Mouse (Mus musculus) brown adipose tissue, adult 24 weeks (tissue): ENCODE measurements around the gene Rtl1. TPM values are rescaled to one million over a fixed set of nuclear protein-coding genes. Genes with fewer than 3 reads are reported as not detected.

Experiments
- H3K27ac ChIP-seq: fragments of 200-500 bp; replicated peaks from 2 replicates; pipeline ENCODE4 v1.5.1; 2012; ENCODE audit warnings: low read depth, mild to moderate bottlenecking, low read length
- H3K4me1 ChIP-seq: fragments of 200-500 bp; 2 replicates; pipeline ENCODE4 v1.6.1; 2012; ENCODE audit warnings: low read length, mixed read lengths; ENCODE audit not compliant: control insufficient read depth, insufficient read depth, insufficient read length
- H3K4me3 ChIP-seq: fragments of 200-500 bp; 2 replicates; pipeline ENCODE4 v1.5.1; 2012; ENCODE audit warnings: low read depth, mild to moderate bottlenecking, low read length, moderate library complexity; ENCODE audit not compliant: insufficient read depth
- polyA plus RNA-seq: library from polyadenylated mRNA; stranded (reverse); fragments of >200 nt; gene quantifications from 2 replicates; pipeline ENCODE4 v1.2.4, GENCODE M21; 2012; ENCODE audit not compliant: missing spikeins, insufficient read depth, insufficient read length

Rtl1 gene
- polyA plus RNA-seq: not detected in 2 replicates

- no peak within 1 kb of the TSS for H3K4me3 ChIP-seq
- H3K4me1 ChIP-seq: no peaks in the 10 kb centered on the region
- no peak within 1 kb of the TSS for H3K27ac ChIP-seq
Observed at GRCm38 (mm10) chr12:109600230-109600629, at the start of gene Rtl1. TSS of gene Rtl1 (minus strand) at chr12:109600330.

- H3K27ac ChIP-seq: no peak overlapping the region
- H3K4me1 ChIP-seq: no peaks in the 10 kb centered on the region
- no peak overlapping the region for H3K4me3 ChIP-seq
Observed at GRCm38 (mm10) chr12:109640560-109641167, 40.5 kb upstream of the Rtl1 start.

GRCm38 (mm10) chr12:109632035-109632434 is 31.9 kb upstream of the Rtl1 start:
- H3K27ac ChIP-seq: no peak overlapping the region
- no peaks in the 10 kb centered on the region for H3K4me1 ChIP-seq
- H3K4me3 ChIP-seq: no peak overlapping the region

DNA sequence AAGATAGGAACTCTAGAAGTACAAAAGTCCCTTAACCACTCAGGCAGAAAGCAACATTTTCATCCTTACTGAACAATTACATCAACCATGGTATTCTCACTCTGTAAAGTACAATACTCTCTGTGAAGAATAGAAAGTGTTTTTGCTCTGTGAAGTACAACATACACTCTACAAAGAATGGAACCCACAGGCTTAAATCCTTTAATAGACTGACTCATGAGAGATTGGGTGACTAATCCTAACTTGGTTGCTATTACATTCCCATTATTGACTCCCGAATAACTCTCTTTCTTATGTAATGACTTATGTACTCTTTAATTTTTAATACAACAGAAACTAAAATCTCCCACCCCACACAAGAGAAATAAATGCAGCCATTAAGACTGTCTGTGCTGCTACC is 28.8 kb upstream of the Rtl1 start:
- Histone ChIP-seq H3K27ac (no peak overlapping the region), H3K4me1 (no peaks in the 10 kb centered on the region), H3K4me3 (no peak overlapping the region)

DNA sequence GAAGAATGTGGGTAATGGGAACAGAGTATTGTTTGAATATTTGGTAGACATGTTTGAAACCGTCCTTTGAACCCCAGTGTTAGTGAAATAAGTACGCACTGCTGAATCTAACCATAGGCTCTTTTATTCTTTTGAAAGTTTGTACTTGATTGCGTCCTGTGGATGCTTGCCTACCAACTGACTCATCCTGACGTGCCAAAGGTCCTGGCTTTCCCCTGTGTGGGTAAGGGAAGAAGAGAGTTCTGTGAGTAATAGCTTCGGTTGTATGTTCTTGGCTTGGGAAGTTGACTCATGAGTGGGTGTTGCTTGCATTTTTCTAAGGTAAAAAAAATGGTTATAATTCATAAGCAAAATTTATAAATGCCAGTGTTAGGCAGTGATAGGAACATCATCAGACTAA is 26.8 kb upstream of the Rtl1 start:
- no peak overlapping the region for H3K27ac ChIP-seq
- no peaks in the 10 kb centered on the region for H3K4me1 ChIP-seq
- H3K4me3 ChIP-seq: no peak overlapping the region

DNA sequence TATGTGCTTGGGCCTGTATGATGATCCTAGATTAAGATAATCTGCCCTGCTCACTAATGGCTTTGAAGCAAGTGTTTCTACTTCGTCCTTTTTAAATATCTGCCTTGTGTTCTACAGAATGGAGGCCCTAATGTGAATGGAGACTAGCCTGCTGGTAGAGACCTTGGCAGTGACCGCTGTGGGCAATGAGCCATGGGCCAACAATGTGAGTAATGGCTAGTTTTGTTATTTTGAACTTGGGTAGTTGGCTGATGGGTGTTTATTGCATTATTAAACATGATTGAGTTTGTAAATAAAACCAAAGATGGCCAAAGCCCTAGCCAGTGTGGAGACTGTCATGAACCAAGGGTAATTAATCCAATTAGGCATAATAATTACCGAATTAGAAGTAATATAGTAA is 20.1 kb upstream of the Rtl1 start:
- H3K27ac ChIP-seq: no peak overlapping the region
- H3K4me1 ChIP-seq: no peaks in the 10 kb centered on the region
- H3K4me3 ChIP-seq: no peak overlapping the region

DNA sequence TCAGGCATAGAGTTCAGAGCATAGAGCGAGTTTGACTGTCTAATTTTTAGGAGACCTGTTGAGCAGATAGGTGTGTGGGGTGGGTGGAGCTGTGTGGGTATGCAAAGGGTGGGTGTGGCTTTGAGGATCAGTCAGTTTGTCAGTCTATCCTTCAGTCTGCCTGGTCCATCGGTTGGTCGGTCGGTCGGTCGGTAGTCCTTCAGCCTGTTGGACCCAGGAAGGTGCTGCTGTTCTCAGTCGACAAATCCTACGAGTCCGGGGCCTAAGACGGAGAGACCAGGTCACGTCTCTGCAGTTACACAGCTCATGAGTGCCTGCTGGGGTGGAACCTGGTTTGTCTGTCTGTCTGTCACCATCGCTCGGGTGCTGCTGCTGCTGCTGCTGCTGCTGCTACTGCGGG is 17.9 kb upstream of the Rtl1 start:
- no peak overlapping the region for H3K4me3 ChIP-seq
- no peaks in the 10 kb centered on the region for H3K4me1 ChIP-seq
- H3K27ac ChIP-seq: no peak overlapping the region

- H3K27ac ChIP-seq: no peak overlapping the region
- no peaks in the 10 kb centered on the region for H3K4me1 ChIP-seq
- H3K4me3 ChIP-seq: no peak overlapping the region
Observed at GRCm38 (mm10) chr12:109617126-109617525, 17.0 kb upstream of the Rtl1 start.

GRCm38 (mm10) chr12:109615371-109615770 is 15.2 kb upstream of the Rtl1 start:
- no peak overlapping the region for H3K4me3 ChIP-seq
- no peak overlapping the region for H3K27ac ChIP-seq
- H3K4me1 ChIP-seq: no peaks in the 10 kb centered on the region

DNA sequence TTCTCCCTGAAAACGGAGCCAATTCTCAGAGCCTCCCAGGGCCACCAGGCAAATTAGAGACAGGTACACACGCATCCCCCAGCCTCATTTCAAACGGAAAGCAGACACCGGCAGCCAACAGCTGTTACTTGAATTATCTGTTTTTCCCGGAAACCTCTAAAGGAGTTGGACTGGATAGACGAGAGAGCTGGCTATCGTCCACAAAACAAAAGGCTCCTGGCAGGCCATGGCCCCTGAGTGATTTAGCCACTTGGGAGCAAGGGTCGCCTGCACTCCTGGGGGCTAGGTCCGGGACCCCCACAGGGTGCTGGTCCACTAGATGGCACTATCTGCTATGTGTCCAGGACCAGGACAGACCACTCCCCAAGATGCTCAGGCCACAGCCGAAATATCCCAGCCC is 14.3 kb upstream of the Rtl1 start:
- no peak overlapping the region for H3K4me3 ChIP-seq
- H3K4me1 ChIP-seq: no peaks in the 10 kb centered on the region
- no peak overlapping the region for H3K27ac ChIP-seq

GRCm38 (mm10) chr12:109612392-109613385 is 12.6 kb upstream of the Rtl1 start:
- Histone ChIP-seq H3K27ac (no peak overlapping the region), H3K4me3 (no peak overlapping the region), H3K4me1 (no peaks in the 10 kb centered on the region)

GRCm38 (mm10) chr12:109608576-109609440 is 8.7 kb upstream of the Rtl1 start:
- Histone ChIP-seq H3K4me1 (no peaks in the 10 kb centered on the region), H3K4me3 (no peak overlapping the region), H3K27ac (no peak overlapping the region)

DNA sequence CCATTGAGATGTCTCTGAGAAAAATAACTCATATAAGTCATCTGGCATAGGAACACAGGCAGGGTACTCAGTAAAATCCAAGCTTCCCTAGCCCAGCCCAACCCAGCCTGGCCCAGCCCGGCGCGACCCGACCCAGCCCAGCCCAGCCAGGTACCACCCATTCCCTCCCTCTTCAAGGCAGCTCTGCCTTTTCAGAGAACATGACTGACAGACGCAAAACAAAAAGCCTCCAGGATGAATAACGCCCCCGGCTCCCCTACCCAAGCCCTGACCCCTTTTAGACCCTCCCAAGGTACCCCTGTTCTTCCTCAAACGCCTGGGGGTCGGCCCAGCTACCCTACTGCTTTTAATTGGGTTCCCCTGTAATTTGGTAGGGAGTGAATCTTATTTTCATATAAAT is 7.8 kb upstream of the Rtl1 start:
- Histone ChIP-seq H3K27ac (no peak overlapping the region), H3K4me3 (no peak overlapping the region), H3K4me1 (no peaks in the 10 kb centered on the region)

GRCm38 (mm10) chr12:109607191-109607590 is 7.1 kb upstream of the Rtl1 start:
- Histone ChIP-seq H3K4me1 (no peaks in the 10 kb centered on the region), H3K27ac (no peak overlapping the region), H3K4me3 (no peak overlapping the region)
